Mouse (Mus musculus): ENCODE data around the gene Fto. TPM values are rescaled to one million over a fixed set of nuclear protein-coding genes. Genes with fewer than 3 reads are reported as not detected.

Fto gene
- total RNA-seq, 2 experiments from 2014 or later, result 7.5 to 7.9 TPM

DNA sequence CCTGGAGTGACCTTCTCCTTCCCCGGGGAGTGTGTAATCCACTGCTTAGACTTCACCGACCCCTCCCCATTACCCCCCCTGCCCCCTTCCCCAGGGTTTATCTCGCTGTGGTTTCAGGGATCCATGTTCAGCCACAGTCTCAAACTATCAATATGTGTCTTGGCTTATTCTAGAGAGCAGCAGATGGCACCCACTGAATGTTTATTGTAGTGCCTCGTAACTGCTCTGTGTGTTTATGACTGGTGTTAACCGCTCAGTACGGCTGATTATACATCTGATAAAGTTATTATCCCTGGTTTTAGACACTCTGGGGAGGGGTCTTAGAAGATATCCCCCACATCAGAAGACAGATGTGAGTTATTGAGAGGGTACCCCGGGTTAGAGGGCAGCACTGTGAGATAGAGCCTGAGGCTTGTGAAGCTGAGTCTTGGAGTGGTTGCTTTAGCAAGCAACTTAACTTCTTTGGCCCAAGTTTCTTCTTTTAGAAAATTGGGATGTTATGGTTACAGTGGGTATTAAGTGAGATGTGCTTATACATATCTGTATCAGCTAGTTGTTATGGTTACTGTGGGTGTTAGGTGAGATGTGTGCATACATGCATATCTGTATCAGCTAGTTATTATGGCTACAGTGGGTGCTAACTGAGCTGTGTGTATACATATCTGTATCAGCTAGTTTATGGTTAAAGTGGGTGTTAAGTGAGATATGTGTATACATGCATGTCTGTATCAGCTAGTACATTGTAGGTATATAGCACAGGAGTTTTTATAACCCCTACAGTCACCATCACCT is 5.8 kb downstream of the Fto start:
- no peak for ATAC-seq (replicated peaks; ENCODE audit: low FRiP score, poor library complexity, severe bottlenecking)

DNA sequence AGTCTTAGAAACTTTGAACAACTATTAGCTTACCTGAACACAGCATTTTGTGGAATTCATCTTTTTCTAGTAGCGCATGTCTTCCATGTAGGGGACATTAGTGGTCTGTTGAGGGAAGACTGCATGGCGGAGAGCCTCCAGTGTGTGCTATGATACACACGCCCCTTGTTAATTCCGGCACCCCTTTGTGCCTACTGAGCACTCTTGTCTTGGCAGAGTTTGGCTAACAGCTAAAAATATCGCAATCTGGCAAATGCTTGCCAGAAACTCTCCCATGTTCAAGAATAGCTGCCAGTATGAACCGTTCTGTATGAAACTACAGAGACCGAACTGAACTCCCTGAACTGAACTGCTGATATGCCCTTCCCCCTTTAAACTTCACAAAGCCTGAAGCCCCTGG is 10.2 kb downstream of the Fto start:
- ATAC-seq (replicated peaks; ENCODE audit: low FRiP score, poor library complexity, severe bottlenecking), result no peak

DNA sequence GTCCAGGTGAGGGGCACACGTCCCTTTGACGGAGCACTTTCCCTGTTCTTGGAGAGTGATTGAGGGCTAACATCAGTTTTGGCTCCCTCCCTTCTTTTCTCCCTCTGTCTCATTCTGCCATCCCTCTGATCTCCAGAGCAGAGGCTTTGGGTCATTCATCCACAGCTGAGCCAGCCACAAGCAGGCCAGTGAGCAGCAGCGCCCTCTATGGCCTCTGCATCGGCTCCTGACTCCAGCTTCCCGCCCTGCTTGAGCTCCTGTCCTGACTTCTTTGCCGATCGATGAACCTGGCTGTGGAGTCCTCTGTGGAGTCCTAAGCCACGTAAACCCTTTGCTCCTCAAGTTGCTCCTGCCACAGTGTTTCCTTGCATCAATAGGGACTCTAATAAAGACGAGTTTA is 10.9 kb downstream of the Fto start:
- no peak for ATAC-seq (replicated peaks; ENCODE audit: low FRiP score, poor library complexity, severe bottlenecking)

DNA sequence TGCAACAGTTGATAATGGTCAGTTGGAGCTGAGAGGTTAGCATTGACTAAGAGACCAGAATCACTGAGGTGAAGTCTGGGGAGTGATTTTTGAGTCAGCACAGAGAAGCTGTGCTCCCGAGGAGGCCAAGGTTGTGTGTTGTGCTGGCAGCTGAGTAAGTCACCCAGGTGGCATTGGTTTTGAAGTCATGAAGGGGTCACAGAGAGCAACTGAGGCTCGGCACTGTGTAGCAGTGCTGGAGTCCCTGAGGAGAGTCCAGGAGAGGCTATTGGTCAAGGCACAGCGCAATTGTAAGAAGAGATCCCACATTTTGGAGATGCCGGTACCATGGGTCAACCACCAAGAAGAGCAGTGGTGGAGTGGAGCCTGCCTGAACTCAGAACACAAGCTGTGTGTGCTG is 11.6 kb downstream of the Fto start:
- no peak for ATAC-seq (replicated peaks; ENCODE audit: low FRiP score, poor library complexity, severe bottlenecking)

DNA sequence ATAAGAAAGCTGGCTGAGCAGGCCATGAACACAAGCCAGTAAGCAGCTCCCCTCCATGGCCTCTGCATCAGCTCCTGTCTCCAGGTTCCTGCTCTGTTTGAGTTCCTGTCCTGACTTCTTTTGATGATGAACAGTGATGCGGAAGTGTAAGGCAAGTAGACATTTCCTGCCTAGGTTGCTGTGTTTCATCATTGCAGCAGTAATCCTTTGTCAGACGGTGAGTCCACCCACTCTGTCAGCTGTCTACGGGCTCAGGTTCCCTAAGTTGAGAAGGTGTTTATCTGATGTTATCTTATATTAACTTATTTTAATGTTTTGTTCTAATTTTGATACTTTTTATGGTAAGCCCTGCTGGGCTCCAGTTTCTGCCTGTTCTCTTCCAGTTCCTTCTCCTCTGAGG is 12.7 kb downstream of the Fto start:
- ATAC-seq (replicated peaks; ENCODE audit: low FRiP score, poor library complexity, severe bottlenecking), result no peak

DNA sequence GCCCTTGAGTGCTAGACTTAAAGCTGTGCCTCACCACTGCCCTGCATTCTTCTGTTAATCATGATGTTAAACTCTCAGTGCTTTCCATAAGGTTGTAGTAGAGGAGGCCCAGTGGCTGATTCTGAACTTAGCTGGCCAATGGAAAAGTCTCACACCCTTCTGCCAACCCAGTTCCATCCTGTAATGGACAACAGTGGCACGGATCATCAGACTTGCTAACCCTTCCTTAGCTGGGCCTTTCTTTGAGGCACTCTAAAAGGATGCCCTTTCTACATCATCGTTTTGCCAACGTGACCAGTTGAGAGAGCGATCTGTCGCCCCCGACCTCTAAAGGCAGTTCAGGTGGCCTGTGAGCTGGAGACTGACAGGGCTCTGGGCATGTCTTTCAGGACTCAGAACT is 13.6 kb downstream of the Fto start:
- no peak for ATAC-seq (replicated peaks; ENCODE audit: low FRiP score, poor library complexity, severe bottlenecking)

DNA sequence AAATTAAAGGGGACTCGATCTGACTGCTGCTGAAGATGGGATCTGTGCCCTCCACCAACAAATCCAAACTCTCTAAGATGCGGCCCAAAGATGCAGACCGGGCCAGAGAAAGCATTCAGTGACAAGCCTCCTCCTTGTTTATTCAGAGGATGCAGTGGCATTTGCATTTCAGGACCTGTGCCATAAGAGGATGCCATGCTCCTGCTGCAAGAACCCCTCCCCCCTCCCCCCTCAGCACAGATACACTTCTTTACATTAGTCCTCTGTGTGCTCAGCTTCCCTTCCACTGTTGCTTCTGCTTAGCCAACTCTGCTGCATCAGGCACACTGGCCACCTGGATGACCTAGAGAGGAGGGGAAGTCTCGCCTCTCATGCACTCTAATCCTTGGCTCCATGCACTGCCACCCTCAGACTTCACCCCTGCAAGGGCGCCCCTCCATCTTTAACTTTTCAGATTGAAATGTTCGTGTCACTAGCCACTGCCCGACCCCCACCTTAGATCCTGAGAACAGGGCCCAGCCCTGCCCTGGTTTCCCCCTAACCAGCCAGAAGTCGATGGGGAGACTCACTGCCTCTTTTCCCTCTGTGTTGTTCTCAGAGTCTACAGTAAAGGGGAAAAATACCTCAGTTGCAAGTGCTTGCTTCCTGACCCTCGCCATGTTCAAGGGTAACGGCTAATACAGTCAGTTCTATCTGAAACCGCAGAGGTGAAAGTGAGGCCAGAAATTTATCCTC is 14.3 kb downstream of the Fto start:
- ATAC-seq (replicated peaks; ENCODE audit: low FRiP score, poor library complexity, severe bottlenecking), result no peak

DNA sequence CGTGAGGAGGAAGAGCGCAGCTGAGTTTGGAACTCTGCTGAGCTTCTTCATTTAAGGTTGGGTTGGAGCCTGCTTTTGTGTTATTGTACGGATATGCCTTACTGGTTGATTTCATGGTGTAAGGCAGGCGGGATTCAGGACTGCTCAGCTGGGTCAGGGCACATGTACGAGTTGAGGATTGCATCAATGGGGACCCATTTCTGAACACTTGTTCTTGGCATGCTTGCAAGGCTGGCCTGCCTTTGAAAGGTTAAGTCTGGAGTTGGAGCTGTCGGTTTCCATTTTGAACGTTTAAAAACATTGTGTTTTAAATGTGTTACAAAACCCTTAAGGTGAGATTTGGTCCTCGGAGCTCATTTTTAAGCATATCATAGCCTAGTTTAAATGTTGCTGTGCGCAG is 15.7 kb downstream of the Fto start:
- ATAC-seq (replicated peaks; ENCODE audit: low FRiP score, poor library complexity, severe bottlenecking), result no peak

DNA sequence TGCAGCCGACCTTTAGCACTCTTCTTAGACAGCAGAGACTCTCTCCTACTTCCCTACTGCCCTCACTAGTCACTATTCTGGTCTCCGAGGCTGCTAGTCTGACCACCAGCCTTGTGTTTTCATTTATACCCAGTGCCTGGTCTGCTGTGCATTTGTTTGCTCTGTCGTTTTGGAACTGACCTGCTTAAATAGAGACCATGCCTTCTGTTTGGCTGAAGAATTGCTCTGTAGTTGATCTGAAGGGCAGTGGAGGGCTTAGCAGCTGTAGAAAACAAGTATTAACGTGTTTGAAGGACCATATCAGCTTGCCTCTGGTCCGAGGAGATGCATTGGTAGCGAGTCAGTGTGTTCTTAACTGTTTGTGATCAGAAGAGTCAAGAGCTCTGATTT is 16.1 kb downstream of the Fto start:
- ATAC-seq (replicated peaks; ENCODE audit: low FRiP score, poor library complexity, severe bottlenecking), result no peak

DNA sequence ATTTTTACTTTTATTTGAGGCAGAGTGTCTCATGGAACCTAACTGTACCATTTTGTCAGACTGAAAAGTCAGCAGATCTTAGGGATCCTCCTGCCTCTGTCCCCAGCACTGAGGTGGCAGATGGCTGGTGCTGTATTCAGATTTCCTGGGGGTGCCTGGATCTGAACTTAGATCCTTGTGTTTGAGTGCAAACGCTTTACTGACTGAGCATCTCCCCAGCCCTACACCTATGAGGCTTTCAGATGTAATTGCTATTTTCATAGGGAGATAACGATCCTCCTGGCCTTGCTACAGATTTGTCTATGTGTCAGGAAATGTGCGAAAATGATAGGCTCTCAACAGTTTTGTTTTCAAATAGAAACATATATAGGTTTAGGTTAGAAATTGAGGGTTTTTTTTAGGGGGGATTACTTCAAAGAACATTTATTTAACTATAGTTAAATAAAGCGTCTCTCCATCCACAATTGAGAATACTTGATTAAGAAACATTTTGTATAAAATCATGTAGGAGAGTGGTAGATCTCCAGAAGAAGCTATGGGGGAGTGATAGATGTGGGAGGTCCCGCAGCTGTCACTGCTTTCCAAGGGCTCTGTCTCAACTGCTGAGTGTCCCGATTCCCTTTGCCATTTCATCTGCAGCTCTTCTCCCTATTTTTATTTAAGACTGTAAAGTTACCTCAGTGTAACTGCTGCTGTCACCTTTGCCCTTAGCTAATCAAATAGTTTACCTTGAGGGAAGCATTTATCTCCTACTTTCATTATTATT is 25.2 kb downstream of the Fto start:
- no peak for ATAC-seq (replicated peaks; ENCODE audit: low FRiP score, poor library complexity, severe bottlenecking)

DNA sequence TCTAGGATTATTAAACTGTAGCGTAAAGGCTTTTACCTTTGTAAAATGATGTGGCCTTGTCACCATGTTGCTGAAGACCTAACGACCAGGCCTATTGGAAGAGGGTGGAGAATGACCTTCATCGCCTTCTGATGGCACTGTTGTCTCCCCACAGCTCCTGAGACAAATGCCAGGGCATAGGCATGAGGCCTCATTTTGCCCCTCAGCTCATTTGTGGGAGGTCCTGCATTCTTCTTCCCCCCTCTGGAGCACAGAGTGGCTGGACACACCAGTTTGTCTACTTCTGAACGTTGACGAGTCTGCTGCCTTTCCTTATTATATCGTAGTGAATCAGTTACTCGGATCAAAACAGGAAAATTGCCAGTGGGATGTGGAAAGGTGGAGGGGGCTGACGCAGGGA is 26.3 kb downstream of the Fto start:
- ATAC-seq (replicated peaks; ENCODE audit: low FRiP score, poor library complexity, severe bottlenecking), result no peak

DNA sequence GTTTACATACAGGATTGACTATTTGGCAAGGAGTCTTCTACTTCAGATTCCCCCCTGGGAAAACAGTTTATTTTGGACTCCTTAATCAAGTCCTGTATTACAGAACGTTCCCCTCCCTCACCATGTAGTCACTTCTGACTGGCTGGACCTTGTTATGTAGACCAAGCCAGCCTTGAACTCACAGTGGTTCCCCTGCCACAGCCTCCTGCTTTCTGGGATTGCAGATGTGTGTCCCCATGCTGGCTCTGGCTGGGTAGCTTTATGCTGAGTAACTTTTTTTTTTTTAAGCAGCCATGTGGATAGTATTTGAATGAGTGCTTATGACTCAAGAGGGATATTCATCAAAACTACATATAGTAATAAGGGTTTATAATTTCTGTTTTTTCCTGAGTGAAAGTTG is 27.4 kb downstream of the Fto start:
- no peak for ATAC-seq (replicated peaks; ENCODE audit: low FRiP score, poor library complexity, severe bottlenecking)

DNA sequence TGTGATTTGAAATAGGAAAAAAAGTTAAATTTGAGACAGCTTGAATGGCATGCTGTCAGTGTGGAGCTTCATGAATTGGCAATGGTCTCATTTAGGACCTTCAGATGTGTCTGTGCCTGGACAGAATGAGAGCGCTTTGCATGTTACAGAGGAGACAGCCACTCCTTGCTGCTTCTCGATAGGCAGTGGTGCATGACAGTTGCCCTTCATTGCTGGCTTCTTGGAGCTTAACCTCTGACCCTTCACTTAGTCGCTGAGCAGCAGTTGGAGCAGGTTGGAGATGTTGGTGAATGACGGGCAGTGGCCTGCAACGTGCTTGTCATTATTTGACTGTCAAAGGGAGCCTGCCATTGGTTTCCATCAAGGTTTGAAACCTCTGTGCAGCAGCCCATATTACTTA is 28.9 kb downstream of the Fto start:
- no peak for ATAC-seq (replicated peaks; ENCODE audit: low FRiP score, poor library complexity, severe bottlenecking)

DNA sequence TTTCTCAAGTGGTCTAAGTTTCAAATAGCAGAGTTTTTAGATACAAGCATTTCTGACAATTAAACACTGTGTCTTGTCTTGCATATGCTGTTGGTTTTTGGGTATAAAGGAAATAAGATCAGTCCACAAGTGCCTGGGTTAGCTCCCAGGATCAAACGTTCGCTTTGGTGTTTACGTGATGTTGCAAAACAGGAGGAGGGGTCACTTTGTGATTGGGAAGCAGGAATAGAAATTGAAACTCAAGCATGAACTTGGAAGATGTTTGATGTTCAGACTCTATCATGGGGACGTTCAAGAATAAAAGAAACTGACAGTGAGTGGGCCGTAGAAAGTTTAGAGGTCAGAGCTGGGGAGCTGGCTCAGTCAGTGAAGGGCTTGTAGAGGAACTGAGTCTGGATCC is 29.5 kb downstream of the Fto start:
- ATAC-seq (replicated peaks; ENCODE audit: low FRiP score, poor library complexity, severe bottlenecking), result no peak

DNA sequence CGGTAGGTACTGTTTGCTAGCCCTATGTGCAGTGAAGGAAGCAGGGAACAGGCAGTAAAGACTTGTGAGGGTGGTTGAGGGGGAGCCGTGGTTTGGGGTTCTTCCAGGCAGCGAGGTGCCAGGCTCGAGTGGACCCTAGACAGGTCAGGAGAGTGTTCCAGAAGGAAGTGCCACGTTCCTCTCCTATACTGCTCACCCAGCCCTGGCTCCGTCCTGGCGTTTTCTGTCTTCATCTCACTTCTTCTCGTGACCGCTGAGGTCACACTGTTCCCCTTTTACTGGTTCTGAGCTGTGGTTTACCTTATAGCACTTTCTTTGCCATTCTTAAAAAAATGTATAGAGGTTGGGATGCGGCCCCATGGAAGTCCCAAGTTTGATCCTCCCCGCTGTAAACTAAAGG is 31.3 kb downstream of the Fto start:
- ATAC-seq (replicated peaks; ENCODE audit: low FRiP score, poor library complexity, severe bottlenecking), result no peak

DNA sequence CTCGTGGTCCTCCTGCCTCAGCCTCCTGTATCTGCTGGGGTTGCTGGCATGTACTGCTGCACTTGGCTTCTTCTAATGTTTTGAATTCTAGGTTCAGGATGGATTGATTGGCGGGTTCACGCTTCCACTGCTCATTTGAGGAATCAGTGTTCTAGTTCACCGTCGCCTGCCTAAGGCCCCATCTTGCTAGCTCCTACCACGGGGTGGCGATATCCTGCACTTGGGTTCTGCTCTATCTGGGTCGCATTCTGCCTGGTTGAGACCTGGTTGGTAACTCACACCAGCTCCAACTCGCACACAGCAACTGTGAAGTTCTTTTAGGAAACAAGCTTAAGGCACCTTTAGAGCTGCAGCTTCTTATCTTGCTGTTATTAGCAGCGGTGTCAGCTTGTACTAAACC is 33.8 kb downstream of the Fto start:
- no peak for ATAC-seq (replicated peaks; ENCODE audit: low FRiP score, poor library complexity, severe bottlenecking)

DNA sequence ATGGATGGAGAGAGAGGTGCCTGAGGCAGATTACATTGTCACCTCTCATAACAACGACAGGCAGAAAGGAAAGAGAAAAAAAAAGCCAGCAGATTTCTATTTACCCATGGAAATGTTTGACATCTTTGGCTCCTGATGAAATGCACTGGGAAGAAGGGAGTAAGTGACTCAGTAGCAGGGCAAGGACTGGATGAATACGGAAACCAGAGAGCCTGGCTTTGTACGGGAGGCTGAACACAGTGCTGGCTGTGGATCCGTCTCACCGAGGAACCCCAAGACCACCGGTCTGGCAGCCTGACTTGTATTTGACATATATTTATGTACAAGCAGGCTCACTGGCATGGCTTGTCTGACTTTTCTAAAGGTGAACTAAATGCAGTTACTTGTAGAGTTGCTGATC is 34.3 kb downstream of the Fto start:
- ATAC-seq (replicated peaks; ENCODE audit: low FRiP score, poor library complexity, severe bottlenecking), result no peak

DNA sequence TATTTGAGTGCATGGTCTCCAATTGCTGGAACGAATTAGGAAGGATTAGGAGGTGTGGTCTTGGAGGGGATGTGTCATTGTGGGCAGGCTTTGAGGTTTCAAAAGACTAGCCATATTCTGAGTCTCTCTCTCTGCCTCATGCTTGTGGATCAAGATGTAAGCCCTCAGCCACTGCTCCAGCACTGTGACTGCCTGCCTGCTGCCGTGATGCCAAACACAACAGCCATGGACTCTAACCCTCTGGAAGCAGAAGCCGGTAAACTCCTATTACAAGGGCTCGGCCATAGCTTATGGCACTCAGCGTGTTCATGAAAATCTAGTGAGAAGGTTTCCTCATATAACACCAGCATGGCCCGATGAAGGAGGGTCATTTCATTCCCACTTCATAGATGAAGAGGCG is 36.5 kb downstream of the Fto start:
- ATAC-seq (replicated peaks; ENCODE audit: low FRiP score, poor library complexity, severe bottlenecking), result no peak

DNA sequence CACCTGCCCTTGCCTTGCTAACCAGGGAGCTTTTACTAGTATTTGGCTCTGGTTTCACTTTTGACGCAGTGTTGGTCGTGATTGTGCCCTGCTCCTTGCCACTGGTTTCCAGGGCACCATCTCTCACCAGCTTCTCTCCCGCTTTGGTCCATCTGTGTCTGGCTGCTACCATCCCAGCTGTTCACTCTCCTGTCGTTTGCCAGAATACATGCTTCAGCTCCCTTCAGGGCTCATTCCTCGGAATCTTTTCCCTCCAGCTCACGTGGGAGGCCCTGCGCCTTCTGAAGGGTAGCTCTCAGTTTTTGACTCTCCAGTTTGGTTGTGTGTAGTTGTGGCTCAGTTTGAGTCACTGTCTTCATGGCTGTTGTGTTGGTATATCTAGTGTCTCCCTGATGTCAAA is 37.3 kb downstream of the Fto start:
- no peak for ATAC-seq (replicated peaks; ENCODE audit: low FRiP score, poor library complexity, severe bottlenecking)

DNA sequence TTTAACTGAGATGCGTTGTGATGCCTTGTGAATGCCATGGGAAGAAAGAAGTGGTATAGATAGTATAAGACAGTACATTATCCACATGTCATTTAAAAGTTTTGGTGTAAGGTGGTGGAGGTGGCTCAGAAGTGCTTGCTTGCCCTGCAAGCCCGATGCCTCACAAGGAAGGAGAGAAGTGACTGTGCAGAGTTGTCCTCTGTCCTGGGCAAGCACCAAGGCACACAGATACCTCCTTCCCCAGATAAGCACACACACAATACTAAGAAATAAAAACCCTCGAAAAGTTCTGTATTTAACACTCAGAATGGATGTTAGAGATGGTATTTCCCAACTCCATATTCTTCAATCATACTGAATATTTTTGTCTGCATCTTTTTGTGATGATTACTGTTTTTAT is 39.3 kb downstream of the Fto start:
- ATAC-seq (replicated peaks; ENCODE audit: low FRiP score, poor library complexity, severe bottlenecking), result no peak; the same call in 1 of the 2 replicates

DNA sequence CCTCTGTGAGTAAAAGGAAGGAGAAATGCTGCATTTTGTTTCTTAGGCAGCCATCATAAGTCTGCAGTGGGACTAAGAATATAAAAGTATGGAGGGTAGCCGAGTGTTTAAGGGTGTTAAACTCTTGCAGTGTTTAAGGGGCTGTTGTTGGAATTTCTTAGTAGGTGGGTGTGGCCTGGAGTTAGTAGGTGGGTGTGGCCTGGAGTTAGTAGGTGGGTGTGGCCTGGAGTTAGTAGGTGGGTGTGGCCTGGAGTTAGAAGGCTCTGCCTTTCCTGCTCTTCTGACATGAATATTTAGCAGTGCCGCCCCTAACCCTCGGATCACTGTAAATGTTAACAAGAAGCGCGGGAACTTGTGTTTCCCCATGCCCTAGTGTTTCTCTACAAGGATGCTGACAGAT is 39.7 kb downstream of the Fto start:
- ATAC-seq (replicated peaks; ENCODE audit: low FRiP score, poor library complexity, severe bottlenecking), result peak; percentile 97
